Mouse (Mus musculus) neural tube, embryonic 15.5 days (tissue): Measurements from ENCODE around the gene Rad1. TPM values are rescaled to one million over a fixed set of nuclear protein-coding genes. Genes with fewer than 3 reads are reported as not detected.
"Not testable (repeated sequence)": the region's sequence is repeated elsewhere in the genome, so short reads cannot be mapped to it uniquely, and the experiment has no call there.

Experiments used
- ATAC-seq: fragments of 200-750 bp; cut with Nextera tagmentation; 2 replicates; pipeline ENCODE4 v1.8.0; 2017; ENCODE audit warnings: mild to moderate bottlenecking, moderate TSS enrichment, moderate library complexity; ENCODE audit not compliant: low FRiP score
- H3K27ac ChIP-seq: fragments of 300-500 bp; sonication (generic); replicated peaks from 2 replicates; pipeline ENCODE4 v1.5.1; 2015; ENCODE audit warnings: mild to moderate bottlenecking, inconsistent platforms
- H3K27me3 ChIP-seq: fragments of 300-500 bp; sonication (generic); replicated peaks from 2 replicates; pipeline ENCODE4 v1.6.1; 2015; ENCODE audit warnings: inconsistent platforms
- H3K36me3 ChIP-seq: fragments of 300-500 bp; sonication (generic); 2 replicates; pipeline ENCODE4 v1.6.1; 2015; ENCODE audit warnings: inconsistent platforms
- H3K4me1 ChIP-seq: fragments of 300-500 bp; sonication (generic); 2 replicates; pipeline ENCODE4 v1.6.1; 2015; ENCODE audit warnings: inconsistent platforms
- H3K4me2 ChIP-seq: fragments of 300-500 bp; sonication (generic); 2 replicates; pipeline ENCODE4 v1.6.1; 2015; ENCODE audit warnings: inconsistent platforms, mild to moderate bottlenecking, moderate library complexity
- H3K4me3 ChIP-seq: fragments of 300-500 bp; sonication (generic); replicated peaks from 2 replicates; pipeline ENCODE4 v1.5.1; 2015; ENCODE audit warnings: mild to moderate bottlenecking, inconsistent platforms
- H3K9ac ChIP-seq: fragments of 300-500 bp; sonication (generic); replicated peaks from 2 replicates; pipeline ENCODE4 v1.6.1; 2015; ENCODE audit warnings: mild to moderate bottlenecking, inconsistent platforms
- H3K9me3 ChIP-seq: fragments of 300-500 bp; sonication (generic); replicated peaks from 2 replicates; pipeline ENCODE4 v1.6.1; 2016; ENCODE audit warnings: inconsistent platforms
- WGBS: fragments of 180-500 bp; shearing (Covaris S2); methylation state at CpG from one replicate; pipeline ENCODE4 v1.1.7; 2015; ENCODE audit warnings: mixed read lengths; 5-methylcytosine and 5-hydroxymethylcytosine counted together
- polyA plus RNA-seq: library from polyadenylated mRNA; unstranded; fragments of >200 nt; fragmentation: Nextera tagmentation; extraction: Ambion mirVana; gene quantifications from 2 replicates; pipeline ENCODE4 v1.2.1, GENCODE M21; 2015

The Rad1 gene
- polyA plus RNA-seq, 1 experiment from 2014 or later, result 25.5 TPM

- Histone ChIP-seq H3K4me3 (no peak overlapping the region), H3K4me1 (no peaks in the 10 kb centered on the region), H3K36me3 (no peaks in the 10 kb centered on the region), H3K27me3 (no peaks in the 10 kb centered on the region), H3K27ac (no peak overlapping the region), H3K4me2 (no peak overlapping the region), H3K9me3 (no peaks in the 10 kb centered on the region), H3K9ac (no peak overlapping the region)
- 83% methylated on average over 7 of the region's 7 CpGs for WGBS
- ATAC-seq, result no peak
Observed at GRCm38 (mm10) chr15:10515166-10515565, 29.3 kb downstream of the Rad1 start.

- no peak overlapping the region for H3K27ac ChIP-seq
- WGBS, result 78% methylated on average over 1 of the region's 1 CpGs
- ATAC-seq, result no peak
Observed at GRCm38 (mm10) chr15:10525896-10526295, 40.1 kb downstream of the Rad1 start.

DNA sequence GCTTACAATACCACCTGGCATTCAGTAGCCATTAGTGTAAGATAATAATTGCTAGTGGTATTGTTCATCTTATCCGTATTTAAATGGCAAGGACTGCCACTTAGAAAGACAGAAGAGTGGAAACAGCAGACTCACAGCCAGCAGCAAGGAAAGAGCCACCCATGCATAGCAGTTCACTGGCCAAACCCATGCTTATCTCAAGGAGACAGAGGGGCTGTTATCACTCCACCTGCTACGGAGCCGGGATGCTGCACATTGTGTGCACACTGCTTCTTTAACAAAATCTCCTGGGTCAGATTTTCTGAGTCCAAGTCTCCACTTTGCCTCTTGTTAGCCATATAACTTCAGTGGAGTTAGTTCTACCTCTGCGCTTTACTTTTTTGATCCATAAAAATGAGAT lies 45.5 kb downstream of the Rad1 start:
- Histone ChIP-seq H3K27me3 (no peaks in the 10 kb centered on the region), H3K4me1 (no peaks in the 10 kb centered on the region), H3K4me2 (no peak overlapping the region), H3K4me3 (no peak overlapping the region), H3K36me3 (no peaks in the 10 kb centered on the region), H3K27ac (no peak overlapping the region), H3K9ac (no peak overlapping the region), H3K9me3 (no peaks in the 10 kb centered on the region)
- WGBS, result 82% methylated on average over 4 of the region's 4 CpGs
- ATAC-seq, result no peak

More at GRCm38 (mm10) chr15:10525896-10526295, 40.1 kb downstream of the Rad1 start:
- Histone ChIP-seq H3K4me3 (no peak overlapping the region), H3K4me2 (no peak overlapping the region), H3K27me3 (no peaks in the 10 kb centered on the region), H3K9ac (no peak overlapping the region), H3K36me3 (no peaks in the 10 kb centered on the region), H3K9me3 (no peaks in the 10 kb centered on the region), H3K4me1 (no peaks in the 10 kb centered on the region)

DNA sequence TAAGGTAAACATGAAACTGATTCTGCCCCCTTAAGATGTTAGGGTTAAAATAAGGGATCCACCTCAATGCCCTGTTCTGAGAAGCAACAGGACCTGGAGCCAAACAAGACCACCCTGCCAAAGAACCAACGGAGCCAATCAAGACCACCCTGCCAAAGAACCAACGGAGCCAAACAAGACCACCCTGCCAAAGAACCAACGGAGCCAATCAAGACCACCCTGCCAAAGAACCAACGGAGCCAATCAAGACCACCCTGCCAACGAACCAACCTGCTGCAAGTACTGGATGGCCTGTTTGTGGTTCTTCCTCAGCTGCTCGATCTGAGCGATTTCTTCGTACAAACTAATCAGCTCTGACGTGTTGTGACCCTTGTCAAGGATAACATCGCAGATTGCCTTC lies 47.5 kb downstream of the Rad1 start:
- H3K4me2 ChIP-seq, H3K4me3 ChIP-seq, H3K9me3 ChIP-seq, H3K9ac ChIP-seq, H3K36me3 ChIP-seq, ATAC-seq, H3K27me3 ChIP-seq, H3K4me1 ChIP-seq, H3K27ac ChIP-seq: not testable (repeated sequence)
- WGBS, result 92% methylated on average over 10 of the region's 10 CpGs

DNA sequence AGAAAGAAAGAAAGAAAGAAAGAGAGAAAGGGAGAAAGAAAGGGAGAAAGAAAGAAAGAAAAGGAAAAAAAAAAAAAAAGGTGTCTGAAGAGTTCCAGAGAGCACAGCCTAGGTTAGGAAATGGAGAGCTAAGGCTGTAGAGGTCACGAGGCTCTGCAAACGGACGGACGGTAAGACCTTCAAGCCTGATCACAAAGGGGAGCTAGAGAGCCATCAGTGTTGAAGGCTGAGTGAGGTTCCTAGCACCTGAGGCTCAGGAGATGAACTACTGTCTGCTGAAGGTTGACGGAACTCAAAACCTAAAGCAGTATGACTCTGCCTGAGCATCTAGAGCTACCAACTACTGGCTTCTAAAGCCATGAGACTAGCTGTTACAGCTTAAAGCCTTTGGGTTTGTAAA lies 48.8 kb downstream of the Rad1 start:
- WGBS, result 90% methylated on average over 5 of the region's 5 CpGs
- ATAC-seq, result no peak
- Histone ChIP-seq H3K27me3 (no peaks in the 10 kb centered on the region), H3K4me3 (no peak overlapping the region), H3K4me2 (no peak overlapping the region), H3K36me3 (no peaks in the 10 kb centered on the region), H3K9me3 (no peaks in the 10 kb centered on the region), H3K27ac (no peak overlapping the region), H3K9ac (no peak overlapping the region), H3K4me1 (no peaks in the 10 kb centered on the region)

DNA sequence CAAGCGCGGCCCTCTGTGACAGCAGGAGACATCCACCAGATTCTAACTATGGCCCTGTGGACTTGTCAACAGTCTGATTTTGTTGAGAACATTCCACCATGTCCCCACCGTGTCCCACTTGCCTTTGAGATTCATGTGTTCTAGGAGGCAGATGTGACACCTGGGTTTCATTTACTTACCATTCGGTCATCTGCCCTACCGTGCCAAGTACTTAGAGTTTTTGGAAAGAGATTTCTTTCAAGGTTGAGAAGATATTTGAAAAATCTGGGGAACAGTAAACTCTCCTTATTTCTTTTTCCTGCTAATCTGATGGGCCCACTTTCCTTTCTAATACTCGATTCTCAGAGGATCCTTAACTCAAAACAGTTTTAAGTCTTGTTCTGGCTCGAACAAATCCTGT lies 50.2 kb downstream of the Rad1 start:
- Histone ChIP-seq H3K27me3 (no peaks in the 10 kb centered on the region), H3K4me1 (no peaks in the 10 kb centered on the region), H3K9ac (no peak overlapping the region), H3K4me2 (no peak overlapping the region), H3K36me3 (no peaks in the 10 kb centered on the region), H3K4me3 (no peak overlapping the region), H3K9me3 (no peaks in the 10 kb centered on the region), H3K27ac (no peak overlapping the region)
- ATAC-seq, result no peak
- 93% methylated on average over 7 of the region's 7 CpGs for WGBS

DNA sequence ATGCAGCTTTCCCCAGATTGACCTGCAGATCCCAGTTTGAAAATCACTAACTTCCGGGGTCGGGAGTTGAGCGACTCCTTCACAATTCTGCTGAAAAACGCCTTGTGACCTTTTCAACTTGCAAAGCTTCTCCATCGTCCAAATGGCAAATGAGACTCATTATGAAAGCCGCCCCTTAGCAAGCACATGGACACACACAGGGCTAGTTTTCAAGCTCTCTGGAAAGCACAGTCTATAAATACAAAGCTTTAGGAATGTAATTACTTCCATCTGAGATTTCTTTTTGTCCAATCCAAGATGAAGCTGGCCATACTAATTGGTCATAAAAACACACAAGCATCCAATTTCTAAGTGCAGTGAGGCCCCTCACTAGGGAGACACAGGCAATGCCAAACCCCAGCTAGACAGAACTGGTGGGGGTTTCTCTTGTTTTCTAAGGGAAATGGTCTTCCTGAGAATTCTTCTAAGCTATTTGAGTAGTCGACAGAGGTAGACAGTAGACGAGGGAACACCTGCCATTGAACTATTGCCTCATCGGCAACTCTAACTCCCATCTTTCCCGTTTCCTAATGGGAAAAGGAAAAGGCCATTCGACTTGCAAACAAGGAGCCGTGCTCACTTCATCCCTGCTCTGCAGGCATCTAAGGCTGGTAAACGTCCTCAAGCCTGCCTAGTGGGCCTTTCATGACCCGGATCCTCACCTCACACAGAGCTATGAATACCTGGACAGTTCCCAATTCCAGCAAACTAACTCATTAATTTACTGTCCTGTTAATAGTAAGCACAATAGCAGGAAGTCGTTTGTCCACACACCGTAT lies 54.7 kb downstream of the Rad1 start:
- Histone ChIP-seq H3K4me2 (no peak overlapping the region), H3K9ac (no peak overlapping the region), H3K27ac (no peak overlapping the region), H3K9me3 (no peaks in the 10 kb centered on the region), H3K27me3 (no peaks in the 10 kb centered on the region), H3K4me3 (no peak overlapping the region), H3K4me1 (no peaks in the 10 kb centered on the region), H3K36me3 (no peaks in the 10 kb centered on the region)
- WGBS, result 70% methylated on average over 16 of the region's 16 CpGs
- ATAC-seq, result no peak

Other genes starting within 250 kb of the Rad1 start
- not detected in 2 replicates for gene Gm21973, start 160.6 kb upstream of the Rad1 start, polyA plus RNA-seq
- gene Agxt2, start 127.5 kb upstream of the Rad1 start, polyA plus RNA-seq, result 0.06 TPM in 1 of 2 replicates, not detected in the other
- 11.0 and 12.3 TPM in 2 replicates for gene Dnajc21, start 15.5 kb upstream of the Rad1 start, polyA plus RNA-seq
- gene Brix1, start 71 bp upstream of the Rad1 start, polyA plus RNA-seq, result 48.7 and 59.4 TPM in 2 replicates
- not detected in 2 replicates for gene Ttc23l, start 72.7 kb downstream of the Rad1 start, polyA plus RNA-seq
- gene Rai14, start 228.6 kb downstream of the Rad1 start, polyA plus RNA-seq, result 10.2 and 13.2 TPM in 2 replicates